Mouse (Mus musculus) liver, adult 2 months (tissue): ENCODE measurements around the gene Ubb. TPM values are rescaled to one million over a fixed set of nuclear protein-coding genes. Genes with fewer than 3 reads are reported as not detected.

ENCODE experiments used
- DNase-seq: peaks from one replicate; pipeline ENCODE4 v3.0.0-alpha.2; 2011; ENCODE audit warnings: low read depth, low spot score; ENCODE audit errors: extremely low read depth
- H3K27ac ChIP-seq: fragments of 200-500 bp; replicated peaks from 2 replicates; pipeline ENCODE4 v1.5.1; 2012; ENCODE audit warnings: low read depth, mild to moderate bottlenecking, control low read depth, inconsistent platforms, low read length; ENCODE audit not compliant: insufficient read depth
- H3K27me3 ChIP-seq: fragments of 200-500 bp; 2 replicates; pipeline ENCODE4 v1.6.1; 2012; ENCODE audit warnings: mild to moderate bottlenecking, moderate library complexity, low read length, inconsistent platforms; ENCODE audit not compliant: control insufficient read depth, insufficient read depth
- H3K36me3 ChIP-seq: fragments of 200-500 bp; 2 replicates; pipeline ENCODE4 v1.6.1; 2012; ENCODE audit warnings: low read length, inconsistent platforms; ENCODE audit not compliant: control insufficient read depth, insufficient read depth
- H3K4me1 ChIP-seq: fragments of 200-500 bp; 2 replicates; pipeline ENCODE4 v1.6.1; 2011; ENCODE audit warnings: low read length; ENCODE audit not compliant: control insufficient read depth, insufficient read depth
- H3K4me3 ChIP-seq: fragments of 200-500 bp; 2 replicates; pipeline ENCODE4 v1.5.1; 2011; ENCODE audit warnings: low read depth, mild to moderate bottlenecking, control low read depth, low read length, moderate library complexity; ENCODE audit not compliant: insufficient read depth
- H3K79me2 ChIP-seq: fragments of 200-500 bp; 2 replicates; pipeline ENCODE4 v1.6.1; 2012; ENCODE audit warnings: inconsistent platforms, mild to moderate bottlenecking, low read length, moderate library complexity; ENCODE audit not compliant: control insufficient read depth, insufficient read depth
- H3K9ac ChIP-seq: fragments of 200-500 bp; 2 replicates; pipeline ENCODE4 v1.6.1; 2012; ENCODE audit warnings: low read depth, mild to moderate bottlenecking, control low read depth, inconsistent platforms, low read length
- CTCF ChIP-seq: fragments of 200-500 bp; IDR thresholded peaks from 2 replicates; pipeline ENCODE4 v1.5.1; 2011; ENCODE audit warnings: low read depth, low read length, control low read depth
- POLR2A ChIP-seq: fragments of 200-500 bp; IDR thresholded peaks from 2 replicates; pipeline ENCODE4 v1.6.1; 2011; ENCODE audit warnings: low read length, control low read depth; ENCODE audit not compliant: insufficient read depth; ENCODE audit errors: extremely low read depth
- WGBS: fragments of 180-500 bp; shearing (Covaris S2); methylation state at CpG from one replicate; pipeline ENCODE4 v1.1.7; 2018; 5-methylcytosine and 5-hydroxymethylcytosine counted together
- polyA plus RNA-seq: library from polyadenylated mRNA; depleted of rRNA; stranded (reverse); fragments of >200 nt; gene quantifications from 2 replicates; pipeline ENCODE4 v1.2.3, GENCODE M21; 2012
- total RNA-seq: library from RNA; depleted of rRNA; stranded (reverse); fragments of >200 nt; gene quantifications from 2 replicates; pipeline ENCODE4 v1.2.3, GENCODE M21; 2014

Ubb gene
- total and polyA plus RNA-seq, 2 experiments: 621 to 644 TPM

DNA sequence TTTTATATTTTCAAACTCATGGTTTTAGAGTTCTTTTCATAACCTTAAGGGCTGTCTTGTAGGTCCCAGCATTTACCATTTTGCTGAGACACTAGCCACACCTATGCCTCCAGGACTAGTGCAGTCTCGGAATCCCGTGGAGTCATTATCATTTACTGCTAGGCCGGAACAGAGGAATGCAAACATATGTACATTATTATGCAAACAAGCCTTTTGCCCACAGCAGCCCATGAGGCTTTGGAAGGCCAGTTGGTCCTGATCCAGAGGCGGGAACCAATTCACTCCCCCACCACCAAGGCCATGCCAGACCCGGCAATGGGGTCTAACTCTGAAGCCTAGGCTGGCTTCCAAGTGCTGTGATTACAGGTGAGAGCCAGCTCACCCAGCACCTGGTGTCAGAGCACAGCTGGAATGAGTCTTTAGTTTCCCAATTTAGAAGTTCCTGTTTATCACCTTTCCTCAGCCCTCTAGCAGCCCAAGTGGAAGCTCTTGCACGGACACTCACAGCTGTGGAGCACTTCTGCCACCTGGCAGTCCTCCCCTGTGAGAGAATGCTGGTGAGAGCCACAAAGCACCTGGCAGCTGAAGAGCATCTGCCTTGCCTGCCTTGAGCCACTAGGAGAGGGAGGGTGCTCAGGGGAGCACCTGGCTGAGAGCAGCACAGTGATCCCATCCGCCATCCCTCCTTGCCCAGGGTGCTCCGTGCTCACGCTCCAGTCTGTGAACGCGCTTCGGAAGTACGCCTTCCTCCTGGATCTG, 39.3 kb upstream of the Ubb start:
- TF ChIP-seq CTCF: no peak
- TF ChIP-seq POLR2A: no peak
- H3K27ac ChIP-seq: no peak overlapping the region
- no peaks in the 10 kb centered on the region for H3K4me1 ChIP-seq
- no peaks in the 10 kb centered on the region for H3K79me2 ChIP-seq
- 91% methylated on average over 13 of the region's 13 CpGs for WGBS
- no peaks in the 10 kb centered on the region for H3K36me3 ChIP-seq
- no peaks in the 10 kb centered on the region for H3K27me3 ChIP-seq
- H3K9ac ChIP-seq: no peak overlapping the region
- DNase-seq: no peak
- no peak overlapping the region for H3K4me3 ChIP-seq

DNA sequence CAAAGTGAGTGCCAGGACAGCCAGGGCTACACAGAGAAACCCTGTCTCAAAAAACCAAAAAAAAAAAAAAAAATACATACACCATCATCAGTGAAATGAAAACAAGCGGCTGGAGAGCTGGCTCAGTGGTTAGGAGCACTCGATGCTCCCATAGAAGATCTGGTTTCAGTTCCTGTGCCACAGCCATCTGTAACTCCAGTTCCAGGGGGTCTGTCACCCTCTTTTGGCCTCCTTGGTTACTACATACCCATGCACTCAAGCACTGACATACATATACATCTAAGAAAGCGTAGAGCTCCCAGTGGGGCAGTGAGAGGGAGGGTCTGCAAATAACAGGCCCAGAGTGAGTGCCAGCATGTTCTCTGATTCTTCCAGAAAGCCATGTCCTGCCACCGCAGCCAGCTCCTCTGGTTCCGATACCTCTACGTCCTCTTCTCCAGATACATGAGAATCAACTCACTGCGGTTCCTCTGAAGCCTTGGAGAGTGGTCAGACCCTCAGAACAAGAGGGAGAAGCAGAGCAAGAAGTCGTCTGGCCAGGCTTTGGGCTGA, 38.4 kb upstream of the Ubb start:
- TF ChIP-seq CTCF (no peak), POLR2A (no peak)
- Histone ChIP-seq H3K4me1 (no peaks in the 10 kb centered on the region), H3K27me3 (no peaks in the 10 kb centered on the region), H3K79me2 (no peaks in the 10 kb centered on the region), H3K36me3 (no peaks in the 10 kb centered on the region), H3K9ac (no peak overlapping the region), H3K4me3 (no peak overlapping the region), H3K27ac (no peak overlapping the region)
- 94% methylated on average over 8 of the region's 8 CpGs for WGBS
- no peak for DNase-seq

DNA sequence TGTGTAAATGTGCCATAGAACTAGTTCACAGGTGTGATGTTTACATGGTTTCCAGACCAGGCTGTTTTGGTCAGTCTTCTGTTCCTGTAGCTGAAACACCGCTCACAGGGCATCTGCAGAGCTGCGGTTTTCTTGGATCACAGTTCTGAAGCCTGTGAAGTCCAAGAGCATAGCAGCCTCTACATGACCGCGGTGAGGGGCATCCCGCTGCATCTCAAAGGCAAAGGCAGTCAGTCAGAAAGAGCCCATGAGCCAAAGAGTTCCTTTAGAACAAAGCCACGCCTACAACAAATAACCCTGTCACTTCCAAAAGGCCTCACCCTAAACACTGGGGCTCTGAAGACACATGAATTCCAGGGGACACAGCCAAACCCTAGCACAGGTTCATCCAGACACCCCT, 37.7 kb upstream of the Ubb start:
- Histone ChIP-seq H3K79me2 (no peaks in the 10 kb centered on the region), H3K27me3 (no peaks in the 10 kb centered on the region), H3K27ac (no peak overlapping the region), H3K4me1 (no peaks in the 10 kb centered on the region), H3K4me3 (no peak overlapping the region), H3K9ac (no peak overlapping the region), H3K36me3 (no peaks in the 10 kb centered on the region)
- TF ChIP-seq POLR2A (no peak), CTCF (no peak)
- DNase-seq: no peak
- WGBS: 86% methylated on average over 6 of the region's 6 CpGs

DNA sequence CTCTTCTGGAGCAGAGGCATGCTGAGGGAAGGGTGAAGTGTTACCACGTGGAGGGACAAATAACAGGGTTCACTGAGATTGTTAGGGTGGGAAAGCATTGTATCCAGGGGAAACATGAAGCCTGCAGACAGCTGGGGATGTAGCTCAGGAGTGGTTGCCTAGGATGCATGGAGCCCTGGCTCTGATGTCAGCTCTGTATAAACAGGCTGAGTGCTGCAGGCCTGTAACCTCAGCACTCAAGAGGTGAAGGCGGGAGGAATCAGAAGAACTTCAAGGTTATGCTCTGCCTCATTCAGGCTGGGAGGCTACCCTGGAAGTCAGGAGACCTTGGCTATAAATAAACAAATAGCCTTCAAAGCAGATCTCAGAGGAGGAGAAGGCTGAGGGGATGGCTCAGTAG, 32.0 kb upstream of the Ubb start:
- 72% methylated on average over 2 of the region's 2 CpGs for WGBS
- Histone ChIP-seq H3K4me3 (no peak overlapping the region), H3K4me1 (no peaks in the 10 kb centered on the region), H3K27me3 (no peaks in the 10 kb centered on the region), H3K36me3 (no peaks in the 10 kb centered on the region), H3K27ac (no peak overlapping the region), H3K79me2 (no peaks in the 10 kb centered on the region), H3K9ac (no peak overlapping the region)
- TF ChIP-seq CTCF: no peak
- no peak for TF ChIP-seq POLR2A
- no peak for DNase-seq

DNA sequence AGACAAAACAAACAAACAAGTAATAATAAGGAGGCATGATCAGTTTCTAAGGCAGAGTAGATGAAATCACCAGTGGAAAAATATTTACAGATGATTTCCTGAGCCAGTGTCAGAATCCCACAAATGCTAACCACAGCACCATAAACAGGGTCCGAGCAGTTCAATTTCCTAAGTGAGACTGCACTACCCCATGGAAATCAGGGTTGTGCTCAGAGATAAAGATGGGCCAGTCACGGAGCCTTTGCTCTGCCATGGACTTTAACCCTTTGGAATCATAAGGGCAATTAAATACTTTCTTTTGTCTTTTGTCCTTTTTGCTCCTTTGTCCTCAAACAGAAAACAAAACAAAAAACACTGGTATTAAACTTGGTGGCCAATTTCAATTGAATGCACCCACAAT, 28.7 kb upstream of the Ubb start:
- H3K27me3 ChIP-seq: no peaks in the 10 kb centered on the region
- DNase-seq: no peak
- no peaks in the 10 kb centered on the region; the same call in 1 of the 2 replicates for H3K36me3 ChIP-seq
- no peaks in the 10 kb centered on the region for H3K79me2 ChIP-seq
- TF ChIP-seq POLR2A: no peak
- TF ChIP-seq CTCF: no peak
- H3K27ac ChIP-seq: no peak overlapping the region
- no peaks in the 10 kb centered on the region for H3K4me1 ChIP-seq
- WGBS: 50% methylated on average over 2 of the region's 2 CpGs
- no peak overlapping the region for H3K9ac ChIP-seq
- H3K4me3 ChIP-seq: no peak overlapping the region

DNA sequence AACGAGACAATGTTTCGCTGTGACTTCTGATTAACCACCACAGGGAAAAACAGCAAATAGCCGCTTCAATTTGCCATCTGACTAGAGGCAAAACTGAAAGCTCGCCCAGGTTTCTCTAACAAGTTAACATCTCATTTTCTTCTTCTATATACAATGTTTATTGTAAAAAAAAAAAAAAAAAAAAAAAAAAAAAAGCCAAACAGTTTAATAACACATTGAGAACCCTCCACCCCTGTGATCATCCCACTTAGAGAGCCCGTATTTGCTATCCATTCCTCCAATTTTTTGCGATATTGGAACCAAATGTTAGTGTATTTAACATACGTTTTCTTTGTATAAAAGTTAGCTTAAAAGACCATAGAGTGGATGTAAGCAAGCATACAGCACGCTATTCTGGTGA, 13.9 kb upstream of the Ubb start:
- Histone ChIP-seq H3K36me3 (peaks cover 15% of the 10 kb centered on the region), H3K27me3 (no peaks in the 10 kb centered on the region), H3K27ac (no peak overlapping the region), H3K9ac (no peak overlapping the region), H3K79me2 (no peaks in the 10 kb centered on the region; the same call in 1 of the 2 replicates), H3K4me3 (no peak overlapping the region), H3K4me1 (peaks cover 2% of the 10 kb centered on the region; the same call in 1 of the 2 replicates)
- TF ChIP-seq CTCF (no peak), POLR2A (no peak)
- WGBS: 91% methylated on average over 8 of the region's 8 CpGs
- no peak for DNase-seq
